Mouse (Mus musculus) bone marrow, adult 2 months (tissue): ENCODE data around the gene Mgat3.

ENCODE experiments used
- CTCF ChIP-seq: fragments of 200-500 bp; IDR thresholded peaks from 2 replicates; pipeline ENCODE4 v1.5.1; 2011; ENCODE audit warnings: low read length, control low read depth; ENCODE audit not compliant: control insufficient read depth, insufficient read depth
- POLR2A ChIP-seq: fragments of 200-500 bp; IDR thresholded peaks from 2 replicates; pipeline ENCODE4 v1.6.1; 2011; ENCODE audit warnings: low read depth, mild to moderate bottlenecking, control low read depth, low read length, borderline replicate concordance; ENCODE audit not compliant: control insufficient read depth

DNA sequence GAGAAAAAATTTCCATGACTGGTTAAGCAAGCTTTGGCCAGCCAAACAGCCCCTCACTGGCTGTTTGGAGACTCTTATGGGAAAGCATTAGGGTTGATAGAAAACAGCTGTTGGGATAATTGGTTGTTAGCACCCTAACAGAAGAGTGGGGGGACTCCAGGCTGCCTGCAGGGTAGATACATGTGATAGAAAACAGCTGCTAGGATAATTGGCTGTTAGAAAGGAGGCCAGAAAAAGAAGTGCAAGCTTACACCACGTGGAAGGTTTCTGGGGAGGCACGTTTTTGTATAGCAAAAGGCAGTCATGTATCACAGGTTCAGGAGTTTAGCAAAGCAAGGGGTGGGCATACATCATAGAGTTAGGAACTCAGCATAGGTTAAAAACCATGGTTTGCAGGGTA lies 80.0 kb downstream of the Mgat3 start:
- TF ChIP-seq CTCF (no peak), POLR2A (no peak)
